In the genomic region with DNA sequence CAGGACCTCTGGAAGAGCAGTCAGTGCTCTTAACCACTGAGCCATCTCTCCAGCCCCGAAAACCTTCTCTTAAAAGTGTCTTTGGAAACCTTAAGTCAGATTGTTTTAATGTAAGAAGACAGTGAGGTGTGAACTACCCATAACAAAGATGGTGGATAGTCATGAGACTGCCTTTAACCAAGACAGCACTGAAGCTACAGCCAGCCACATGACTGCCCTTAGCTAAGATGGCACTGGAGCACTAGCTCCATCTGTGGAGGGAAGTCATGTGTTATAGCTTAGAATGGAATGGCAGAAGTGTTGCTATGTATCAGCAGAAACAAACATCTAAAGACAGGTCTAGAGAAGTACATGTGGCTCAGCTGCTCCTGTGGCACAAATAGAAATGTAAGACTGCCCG, we compare ENCODE assay signal across 28 mouse cellular contexts.
"Had no signal": no experiment of that assay in that cellular context is flagged by ENCODE, and none has a peak within 500 bp of the region (broad histone marks: within the 10 kb centered on the region; RNA-seq: fewer than 3 reads in every experiment).

No protein-coding gene starts in this region.

- H3K4me3 ChIP-seq: gastrocnemius, adult 2 months; heart, adult 2 months; heart, embryonic 13.5 days; heart, embryonic 15.5 days; hindbrain, embryonic 13.5 days; hindbrain, embryonic 15.5 days; kidney, embryonic 15.5 days; limb, embryonic 13.5 days; limb, embryonic 15.5 days; liver, embryonic 12.5 days had no signal

- H3K4me2 ChIP-seq: heart, embryonic 11.5 days; heart, embryonic 13.5 days; heart, embryonic 15.5 days; hindbrain, embryonic 13.5 days; hindbrain, embryonic 15.5 days; kidney, embryonic 15.5 days; limb, embryonic 13.5 days; limb, embryonic 15.5 days; liver, embryonic 12.5 days had no signal

- DNase-seq: gastrocnemius, adult 2 months; gastrocnemius, postnatal 10 days; gastrocnemius, postnatal 25 days; heart, adult 11 months; heart, adult 2 months; heart, postnatal 14 days; heart, postnatal 36 days; kidney, adult 11 months; kidney, adult 2 months; kidney, adult 9 months; kidney, postnatal 14 days; kidney, postnatal 36 days; layer of hippocampus, adult 9-11 months; layer of hippocampus, postnatal 36 days; left cerebral cortex, postnatal 4 days had no signal

- H3K27ac ChIP-seq: gastrocnemius, adult 2 months; heart, adult 2 months; heart, embryonic 13.5 days; heart, embryonic 15.5 days; hindbrain, embryonic 13.5 days; hindbrain, embryonic 15.5 days; hindbrain, postnatal 0 days; kidney, embryonic 15.5 days; kidney, postnatal 0 days; limb, embryonic 13.5 days; limb, embryonic 15.5 days; liver, embryonic 12.5 days; liver, embryonic 14.5 days had no signal

- H3K36me3 ChIP-seq: heart, embryonic 13.5 days; heart, embryonic 15.5 days; hindbrain, embryonic 13.5 days; hindbrain, embryonic 15.5 days; kidney, embryonic 15.5 days; limb, embryonic 13.5 days; limb, embryonic 15.5 days; liver, embryonic 12.5 days had no signal

- H3K9ac ChIP-seq: heart, embryonic 13.5 days; heart, embryonic 15.5 days; hindbrain, embryonic 13.5 days; hindbrain, embryonic 15.5 days; kidney, embryonic 15.5 days; limb, embryonic 13.5 days; limb, embryonic 15.5 days; liver, embryonic 12.5 days; liver, embryonic 14.5 days had no signal

- H3K9me3 ChIP-seq: heart, embryonic 15.5 days; hindbrain, embryonic 13.5 days; hindbrain, embryonic 15.5 days; kidney, embryonic 15.5 days; limb, embryonic 13.5 days; limb, embryonic 15.5 days; liver, embryonic 12.5 days had no signal

- H3K4me1 ChIP-seq: heart, embryonic 13.5 days; heart, embryonic 15.5 days; hindbrain, embryonic 13.5 days; hindbrain, embryonic 15.5 days; kidney, embryonic 15.5 days; limb, embryonic 13.5 days; limb, embryonic 15.5 days; liver, embryonic 12.5 days had no signal

- H3K27me3 ChIP-seq: heart, embryonic 13.5 days; heart, embryonic 15.5 days; hindbrain, embryonic 13.5 days; hindbrain, embryonic 15.5 days; kidney, embryonic 15.5 days; limb, embryonic 13.5 days; limb, embryonic 15.5 days; liver, embryonic 12.5 days had no signal

- ATAC-seq: hindbrain, postnatal 0 days; intestine, embryonic 16.5 days; liver, embryonic 12.5 days had no signal
